Mouse (Mus musculus): ENCODE measurements at regions not wholly inside any gene's neighbourhood (a gene's known extent, or its start where the extent isn't known, plus 50 kb on each side); places are given as distances from the start of the nearest gene placed in this dataset.

DNA sequence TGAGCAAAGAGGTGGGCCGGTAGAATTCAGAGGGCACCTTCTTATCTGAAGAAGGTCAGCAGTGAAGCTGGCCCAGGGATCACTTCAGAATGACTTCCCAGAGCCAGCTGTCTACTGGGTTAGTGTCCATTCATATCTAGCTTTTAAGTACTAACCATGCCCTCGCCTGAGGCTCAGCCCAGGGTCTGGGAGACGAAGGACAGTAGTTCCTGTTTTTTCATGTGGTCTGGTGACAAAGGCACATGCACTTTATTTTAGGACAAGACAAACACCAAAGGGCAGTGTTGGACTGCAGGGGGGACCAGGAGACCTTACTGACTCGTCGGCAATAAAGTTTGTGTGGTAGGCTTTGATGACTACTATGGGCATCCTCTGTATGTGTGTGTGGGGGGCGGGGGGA is 99.2 kb downstream of the Wdr11 start:
- TF ChIP-seq CTCF (IDR thresholded peaks at IDR 0.05; ENCODE audit: low read depth) (no peak), EP300 (IDR thresholded peaks at IDR 0.05; ENCODE audit: low read depth) (no peak)
